In the genomic region with DNA sequence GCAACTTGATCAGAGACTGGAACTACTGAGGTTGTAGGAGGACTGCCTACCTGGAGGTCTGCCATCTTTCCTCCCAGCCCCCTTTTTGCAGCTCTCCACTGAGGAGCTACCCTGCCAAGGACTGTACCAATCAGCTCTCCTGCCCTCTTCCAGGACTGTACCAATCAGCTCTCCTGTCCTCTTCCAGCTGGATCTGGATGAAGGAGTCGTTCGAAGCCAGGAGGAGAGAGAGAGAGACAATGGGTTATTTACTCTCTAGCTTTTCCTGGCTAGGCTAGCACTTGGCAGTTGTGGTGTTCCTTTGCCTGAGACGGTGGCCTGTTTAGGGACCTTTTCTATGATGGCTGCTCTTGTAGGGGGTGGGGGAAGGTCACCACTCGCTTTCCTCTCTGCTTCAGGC, we compare ENCODE assay signal across 12 mouse cellular contexts. TPM values are rescaled to one million over a fixed set of nuclear protein-coding genes. Genes with fewer than 3 reads are reported as not detected.
DNase-seq lines count a peak whose midpoint lies in the region; ATAC-seq and TF ChIP-seq lines count a peak whose summit lies in the region.
"Had no signal": no experiment of that assay in that cellular context is flagged by ENCODE, and none has a peak within 500 bp of the region (broad histone marks: within the 10 kb centered on the region; RNA-seq: fewer than 3 reads in every experiment).

No protein-coding gene starts in this region.

- POLR2A ChIA-PET in Patski (lab: Charles Lee): no interaction called here

- H3K36me3 ChIP-seq in hindbrain, embryonic 14.5 days (replicated peaks; ENCODE audit: control insufficient read depth, insufficient read depth): no peaks in the 10 kb centered on the region
- no peaks in the 10 kb centered on the region for H3K36me3 ChIP-seq in hindbrain, embryonic 10.5 days
- no peaks in the 10 kb centered on the region for H3K36me3 ChIP-seq in forebrain, embryonic 16.5 days (ENCODE audit: control insufficient read depth, insufficient read depth)
- H3K36me3 ChIP-seq: heart, embryonic 12.5 days had no signal

- H3K27ac ChIP-seq in hindbrain, embryonic 14.5 days: no peak overlapping the region
- H3K27ac ChIP-seq in hindbrain, embryonic 10.5 days: no peak overlapping the region
- H3K27ac ChIP-seq in forebrain, embryonic 16.5 days (ENCODE audit: low read length): no peak overlapping the region

- no peak overlapping the region for H3K4me3 ChIP-seq in hindbrain, embryonic 14.5 days (replicated peaks; ENCODE audit: low read length)
- H3K4me3 ChIP-seq in hindbrain, embryonic 10.5 days: no peak overlapping the region
- H3K4me3 ChIP-seq in forebrain, embryonic 16.5 days (replicated peaks; ENCODE audit: low read length): no peak overlapping the region
- H3K4me3 ChIP-seq: heart, embryonic 12.5 days had no signal

- DNase-seq in hindbrain, embryonic 14.5 days (ENCODE audit: low spot score): no peak
- DNase-seq in hindbrain, embryonic 10.5 days (ENCODE audit: low spot score): no peak
- DNase-seq in Patski (ENCODE audit: low read depth, low spot score): no peak
- DNase-seq in left cerebral cortex, postnatal 25 days (ENCODE audit: low spot score in 2 of 2): peak; percentile 20 to 53
- DNase-seq in thymus, postnatal 36 days: no peak
- DNase-seq in adrenal gland, postnatal 36 days: no peak
- DNase-seq in embryo, embryonic 11 days: no peak
- DNase-seq: kidney, adult 18-20 months; thymus, postnatal 25 days had no signal

- WGBS in hindbrain, embryonic 14.5 days: 55% methylated on average over 4 of the region's 4 CpGs
- WGBS in hindbrain, embryonic 10.5 days: 76% methylated on average over 4 of the region's 4 CpGs
- WGBS in forebrain, embryonic 16.5 days: 38% methylated on average over 4 of the region's 4 CpGs

- H3K9me3 ChIP-seq in hindbrain, embryonic 14.5 days (ENCODE audit: control insufficient read depth, low read length): no peaks in the 10 kb centered on the region
- 0 out of 2 replicates have a peak, but pooled peaks cover under 1% of the 10 kb centered on the region for H3K9me3 ChIP-seq in hindbrain, embryonic 10.5 days
- H3K9me3 ChIP-seq in forebrain, embryonic 16.5 days (ENCODE audit: control insufficient read depth, low read length): no peaks in the 10 kb centered on the region
- H3K9me3 ChIP-seq: heart, embryonic 12.5 days had no signal

- no peak overlapping the region for H3K9ac ChIP-seq in hindbrain, embryonic 14.5 days
- no peak overlapping the region for H3K9ac ChIP-seq in forebrain, embryonic 16.5 days (replicated peaks; ENCODE audit: low read depth, low read length)
- H3K9ac ChIP-seq: heart, embryonic 12.5 days had no signal

- no peaks in the 10 kb centered on the region for H3K4me1 ChIP-seq in hindbrain, embryonic 14.5 days (replicated peaks; ENCODE audit: control insufficient read depth, insufficient read depth, low read length)
- 0 out of 2 replicates have a peak, but pooled peaks cover 6% of the 10 kb centered on the region for H3K4me1 ChIP-seq in hindbrain, embryonic 10.5 days (replicated peaks)
- H3K4me1 ChIP-seq in forebrain, embryonic 16.5 days (replicated peaks; ENCODE audit: control insufficient read depth, insufficient read depth, low read length): 0 out of 2 replicates have a peak, but pooled peaks cover 2% of the 10 kb centered on the region
- H3K4me1 ChIP-seq: heart, embryonic 12.5 days had no signal

- no peak overlapping the region for H3K4me2 ChIP-seq in hindbrain, embryonic 14.5 days (replicated peaks)
- no peak overlapping the region for H3K4me2 ChIP-seq in forebrain, embryonic 16.5 days (ENCODE audit: low read length)
- H3K4me2 ChIP-seq: heart, embryonic 12.5 days had no signal

- no peaks in the 10 kb centered on the region for H3K27me3 ChIP-seq in hindbrain, embryonic 14.5 days (ENCODE audit: control insufficient read depth, insufficient read depth, low read length)
- H3K27me3 ChIP-seq in hindbrain, embryonic 10.5 days (ENCODE audit: insufficient read depth, poor library complexity, severe bottlenecking): no peaks in the 10 kb centered on the region
- no peaks in the 10 kb centered on the region for H3K27me3 ChIP-seq in Patski
- H3K27me3 ChIP-seq in forebrain, embryonic 16.5 days (replicated peaks; ENCODE audit: control insufficient read depth, insufficient read depth, low read length): no peaks in the 10 kb centered on the region
- H3K27me3 ChIP-seq: heart, embryonic 12.5 days had no signal

- no peak for TF ChIP-seq CTCF in Patski (IDR thresholded peaks at IDR 0.05)

- CTCF ChIA-PET in Patski (lab: Charles Lee): interaction anchor here (0.8 to 2.1 kb wide), 3 partner anchors 13 to 19 kb away, joined by 3 to 4 read pairs (median 3); no protein-coding TSS in a partner anchor

- ATAC-seq in hindbrain, embryonic 14.5 days (ENCODE audit: low FRiP score): peak; percentile 68; the same call in 1 of the 2 replicates
- peak; percentile 48 for ATAC-seq in Patski
- ATAC-seq in forebrain, embryonic 16.5 days: peak; percentile 96

- intact Hi-C loops in left cerebral cortex, postnatal 25 days (cut with DNase I): no loop called here

- in situ Hi-C loops in Patski (cut with MboI; ENCODE audit: low pct_unique_long_range_greater_than_20kb): no loop called here

RNA-seq across cellular contexts. Expression of gene Stox2, which starts 14.9 kb away (rescaled TPM):
- polyA plus RNA-seq in hindbrain, embryonic 14.5 days (2014; fragmentation: Nextera tagmentation; extraction: Ambion mirVana): 39.9 and 46.5 TPM in 2 replicates
- 18.4 and 23.2 TPM in 2 replicates for polyA plus RNA-seq in hindbrain, embryonic 10.5 days (2016; fragmentation: Nextera tagmentation; extraction: Ambion mirVana)
- polyA plus RNA-seq in Patski (2021): 14.7 TPM
- 42.1 and 43.5 TPM in 2 replicates for polyA plus RNA-seq in forebrain, embryonic 16.5 days (2015; fragmentation: Nextera tagmentation; extraction: Ambion mirVana)
- total RNA-seq in left cerebral cortex, postnatal 25 days (2021): 10 to 100 TPM; 78.6 to 84.8 TPM
- total RNA-seq in adrenal gland, postnatal 36 days (2021): 10 to 100 TPM; 11.4 to 14.3 TPM
- total RNA-seq: monocyte, adult 5-6 weeks had no signal

Comparison
In these comparisons a context has a peak if more than half of its experiments do, and no peak if none do; other contexts are left out.
1. DNase-seq: peak in left cerebral cortex, postnatal 25 days (2 of 2); none in hindbrain, embryonic 14.5 days (single experiment), hindbrain, embryonic 10.5 days (single experiment), Patski (single experiment), thymus, postnatal 36 days (0 of 2), adrenal gland, postnatal 36 days (0 of 2) and embryo, embryonic 11 days (single experiment).
2. Peak in every context shown above with its lines, with median percentiles within 50 percentile points of each other: ATAC-seq.